Mouse (Mus musculus): ENCODE measurements around the gene Cd5.

DNA sequence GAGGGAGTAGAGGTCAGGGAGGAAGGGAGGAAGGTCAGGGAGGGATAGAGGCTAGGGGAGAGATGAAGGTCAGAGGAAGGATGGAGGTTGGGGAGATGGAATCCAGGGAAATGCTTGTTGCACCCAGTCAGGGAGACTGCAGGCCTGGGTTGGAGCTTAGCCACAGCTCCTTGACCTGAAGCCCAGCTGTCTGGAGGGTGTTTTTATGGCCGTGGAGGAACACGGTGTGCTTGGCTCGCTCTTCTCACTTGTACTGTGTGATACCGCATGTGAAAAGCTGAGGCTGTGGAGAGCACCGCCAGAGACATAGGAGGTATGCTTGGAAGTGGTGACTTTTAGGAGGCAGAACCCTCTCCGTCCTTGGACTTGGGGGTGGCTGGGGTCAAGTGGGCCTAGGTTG is 48.0 kb upstream of the Cd5 start:
- TF ChIP-seq CTCF (conservative IDR thresholded peaks at IDR 0.05; ENCODE audit: low read length) (no peak), NANOG (IDR thresholded peaks at IDR 0.05; ENCODE audit: borderline replicate concordance, low read length) (no peak)

Measured in E14TG2a.4 (cell line).